Mouse (Mus musculus): ENCODE results near the gene Pik3ip1. TPM values are rescaled to one million over a fixed set of nuclear protein-coding genes. Genes with fewer than 3 reads are reported as not detected.

Pik3ip1 gene
- polyA plus RNA-seq, 1 experiment from 2014 or later: 19.9 TPM

- WGBS: 0% methylated on average over 8 of the region's 8 CpGs
- H3K9me3 ChIP-seq (replicated peaks): no peaks in the 10 kb centered on the region
- H3K27me3 ChIP-seq: no peaks in the 10 kb centered on the region
- peaks cover 31% of the 10 kb centered on the region for H3K36me3 ChIP-seq
- H3K4me3 ChIP-seq: peak overlapping the region; percentile 92
- peak; percentile 15 for ATAC-seq (ENCODE audit: low FRiP score)
- peak overlapping the region; percentile 99 for H3K4me2 ChIP-seq (replicated peaks)
- H3K4me1 ChIP-seq: peaks cover 57% of the 10 kb centered on the region
- peak overlapping the region; percentile 96 for H3K9ac ChIP-seq
- H3K27ac ChIP-seq: peak overlapping the region; percentile 100
Measured at GRCm38 (mm10) chr11:3292062-3292421, 38.2 kb upstream of the Pik3ip1 start.

GRCm38 (mm10) chr11:3292711-3293249 lies 37.4 kb upstream of the Pik3ip1 start:
- Histone ChIP-seq H3K4me1 (peaks cover 57% of the 10 kb centered on the region), H3K9ac (peak overlapping the region; percentile 96), H3K4me2 (replicated peaks) (peak overlapping the region; percentile 99), H3K9me3 (replicated peaks) (no peaks in the 10 kb centered on the region), H3K27me3 (no peaks in the 10 kb centered on the region), H3K27ac (peak overlapping the region; percentile 100), H3K4me3 (peak overlapping the region; percentile 92), H3K36me3 (peaks cover 38% of the 10 kb centered on the region)
- WGBS: 1% methylated on average over 8 of the region's 8 CpGs
- ATAC-seq (ENCODE audit: low FRiP score): peak; percentile 47

GRCm38 (mm10) chr11:3293361-3293760 lies 36.8 kb upstream of the Pik3ip1 start:
- Histone ChIP-seq H3K27me3 (no peaks in the 10 kb centered on the region), H3K36me3 (peaks cover 44% of the 10 kb centered on the region)
- WGBS: 13% methylated on average over 4 of the region's 4 CpGs

GRCm38 (mm10) chr11:3294641-3295040 lies 35.6 kb upstream of the Pik3ip1 start:
- Histone ChIP-seq H3K4me1 (peaks cover 52% of the 10 kb centered on the region), H3K9ac (peak overlapping the region; percentile 96), H3K27me3 (no peaks in the 10 kb centered on the region), H3K9me3 (replicated peaks) (no peaks in the 10 kb centered on the region), H3K4me3 (peak overlapping the region; percentile 92), H3K27ac (peak overlapping the region; percentile 44; the same call in 1 of the 2 replicates), H3K36me3 (peaks cover 57% of the 10 kb centered on the region), H3K4me2 (replicated peaks) (peak overlapping the region; percentile 99)
- ATAC-seq (ENCODE audit: low FRiP score): no peak
- 88% methylated on average over 2 of the region's 2 CpGs for WGBS

More at GRCm38 (mm10) chr11:3293361-3293760, 36.8 kb upstream of the Pik3ip1 start:
- Histone ChIP-seq H3K4me1 (peaks cover 52% of the 10 kb centered on the region), H3K9ac (peak overlapping the region; percentile 96), H3K27ac (peak overlapping the region; percentile 100), H3K4me2 (replicated peaks) (peak overlapping the region; percentile 99), H3K9me3 (replicated peaks) (no peaks in the 10 kb centered on the region), H3K4me3 (peak overlapping the region; percentile 92)
- ATAC-seq (ENCODE audit: low FRiP score): no peak

- H3K36me3 ChIP-seq: peaks cover 69% of the 10 kb centered on the region
- H3K4me2 ChIP-seq (replicated peaks): peak overlapping the region; percentile 99
- 0 out of 2 replicates have a peak overlapping the region, but pooled peaks have one; percentile 4 for H3K4me3 ChIP-seq
- no peak overlapping the region; the same call in 1 of the 2 replicates for H3K27ac ChIP-seq
- peak overlapping the region; percentile 29; the same call in 1 of the 2 replicates for H3K9ac ChIP-seq
- no peaks in the 10 kb centered on the region for H3K9me3 ChIP-seq (replicated peaks)
- ATAC-seq (ENCODE audit: low FRiP score): no peak
- 72% methylated on average over 5 of the region's 5 CpGs for WGBS
- H3K27me3 ChIP-seq: no peaks in the 10 kb centered on the region
- H3K4me1 ChIP-seq: peaks cover 52% of the 10 kb centered on the region
Measured at GRCm38 (mm10) chr11:3296056-3296455, 34.1 kb upstream of the Pik3ip1 start.

- no peak for ATAC-seq (ENCODE audit: low FRiP score)
- Histone ChIP-seq H3K4me2 (replicated peaks) (no peak overlapping the region), H3K9ac (no peak overlapping the region), H3K27me3 (no peaks in the 10 kb centered on the region), H3K36me3 (peaks cover 90% of the 10 kb centered on the region), H3K4me3 (no peak overlapping the region), H3K27ac (no peak overlapping the region; the same call in 1 of the 2 replicates), H3K9me3 (replicated peaks) (no peaks in the 10 kb centered on the region), H3K4me1 (peaks cover 50% of the 10 kb centered on the region)
- WGBS: 97% methylated on average over 10 of the region's 10 CpGs
Measured at GRCm38 (mm10) chr11:3297871-3298812, 32.1 kb upstream of the Pik3ip1 start.

GRCm38 (mm10) chr11:3298813-3299185 lies 31.4 kb upstream of the Pik3ip1 start:
- no peak overlapping the region for H3K9ac ChIP-seq
- no peaks in the 10 kb centered on the region for H3K27me3 ChIP-seq
- peaks cover 96% of the 10 kb centered on the region for H3K36me3 ChIP-seq
- H3K4me2 ChIP-seq (replicated peaks): no peak overlapping the region
- 92% methylated on average over 14 of the region's 14 CpGs for WGBS
- no peaks in the 10 kb centered on the region for H3K9me3 ChIP-seq (replicated peaks)
- no peak overlapping the region for H3K4me3 ChIP-seq
- H3K27ac ChIP-seq: no peak overlapping the region
- H3K4me1 ChIP-seq: peaks cover 43% of the 10 kb centered on the region
- ATAC-seq (ENCODE audit: low FRiP score): no peak

- H3K27ac ChIP-seq: no peak overlapping the region
- H3K9ac ChIP-seq: no peak overlapping the region
- no peaks in the 10 kb centered on the region for H3K9me3 ChIP-seq (replicated peaks)
- peaks cover 96% of the 10 kb centered on the region for H3K36me3 ChIP-seq
- no peak overlapping the region for H3K4me2 ChIP-seq (replicated peaks)
- H3K27me3 ChIP-seq: no peaks in the 10 kb centered on the region
- ATAC-seq (ENCODE audit: low FRiP score): no peak
- H3K4me1 ChIP-seq: peaks cover 21% of the 10 kb centered on the region
- 97% methylated on average over 5 of the region's 5 CpGs for WGBS
- H3K4me3 ChIP-seq: no peak overlapping the region
Measured at GRCm38 (mm10) chr11:3301075-3301474, 29.1 kb upstream of the Pik3ip1 start.

GRCm38 (mm10) chr11:3302385-3302784 lies 27.8 kb upstream of the Pik3ip1 start:
- WGBS: 94% methylated on average over 4 of the region's 4 CpGs
- no peak for ATAC-seq (ENCODE audit: low FRiP score)
- H3K27ac ChIP-seq: no peak overlapping the region

GRCm38 (mm10) chr11:3302792-3303191 lies 27.4 kb upstream of the Pik3ip1 start:
- no peaks in the 10 kb centered on the region for H3K9me3 ChIP-seq (replicated peaks)
- no peak overlapping the region for H3K4me2 ChIP-seq (replicated peaks)
- no peak overlapping the region for H3K27ac ChIP-seq
- ATAC-seq (ENCODE audit: low FRiP score): no peak
- 88% methylated on average over 4 of the region's 4 CpGs for WGBS
- 0 out of 2 replicates have a peak, but pooled peaks cover 4% of the 10 kb centered on the region for H3K4me1 ChIP-seq
- no peak overlapping the region for H3K4me3 ChIP-seq
- peaks cover 96% of the 10 kb centered on the region for H3K36me3 ChIP-seq
- H3K27me3 ChIP-seq: no peaks in the 10 kb centered on the region
- H3K9ac ChIP-seq: no peak overlapping the region

More at GRCm38 (mm10) chr11:3302385-3302784, 27.8 kb upstream of the Pik3ip1 start:
- Histone ChIP-seq H3K9ac (no peak overlapping the region), H3K4me3 (no peak overlapping the region), H3K4me2 (replicated peaks) (no peak overlapping the region), H3K27me3 (no peaks in the 10 kb centered on the region), H3K4me1 (0 out of 2 replicates have a peak, but pooled peaks cover 7% of the 10 kb centered on the region), H3K36me3 (peaks cover 96% of the 10 kb centered on the region), H3K9me3 (replicated peaks) (no peaks in the 10 kb centered on the region)

- no peaks in the 10 kb centered on the region for H3K9me3 ChIP-seq (replicated peaks)
- WGBS: 94% methylated on average over 4 of the region's 4 CpGs
- no peaks in the 10 kb centered on the region for H3K27me3 ChIP-seq
- ATAC-seq (ENCODE audit: low FRiP score): no peak
- no peak overlapping the region for H3K9ac ChIP-seq
- H3K27ac ChIP-seq: no peak overlapping the region
- H3K4me1 ChIP-seq: 0 out of 2 replicates have a peak, but pooled peaks cover 3% of the 10 kb centered on the region
- H3K4me2 ChIP-seq (replicated peaks): no peak overlapping the region
- H3K4me3 ChIP-seq: no peak overlapping the region
- H3K36me3 ChIP-seq: peaks cover 98% of the 10 kb centered on the region
Measured at GRCm38 (mm10) chr11:3305821-3306220, 24.4 kb upstream of the Pik3ip1 start.

- Histone ChIP-seq H3K4me2 (replicated peaks) (no peak overlapping the region), H3K4me3 (no peak overlapping the region), H3K27me3 (no peaks in the 10 kb centered on the region), H3K36me3 (peaks cover 96% of the 10 kb centered on the region), H3K27ac (no peak overlapping the region), H3K4me1 (0 out of 2 replicates have a peak, but pooled peaks cover 2% of the 10 kb centered on the region), H3K9me3 (replicated peaks) (no peaks in the 10 kb centered on the region), H3K9ac (no peak overlapping the region)
- WGBS: 88% methylated on average over 3 of the region's 3 CpGs
- no peak for ATAC-seq (ENCODE audit: low FRiP score)
Measured at GRCm38 (mm10) chr11:3307875-3308274, 22.3 kb upstream of the Pik3ip1 start.
